Comparison of ENCODE assay signal across 8 mouse cellular contexts in the genomic region with DNA sequence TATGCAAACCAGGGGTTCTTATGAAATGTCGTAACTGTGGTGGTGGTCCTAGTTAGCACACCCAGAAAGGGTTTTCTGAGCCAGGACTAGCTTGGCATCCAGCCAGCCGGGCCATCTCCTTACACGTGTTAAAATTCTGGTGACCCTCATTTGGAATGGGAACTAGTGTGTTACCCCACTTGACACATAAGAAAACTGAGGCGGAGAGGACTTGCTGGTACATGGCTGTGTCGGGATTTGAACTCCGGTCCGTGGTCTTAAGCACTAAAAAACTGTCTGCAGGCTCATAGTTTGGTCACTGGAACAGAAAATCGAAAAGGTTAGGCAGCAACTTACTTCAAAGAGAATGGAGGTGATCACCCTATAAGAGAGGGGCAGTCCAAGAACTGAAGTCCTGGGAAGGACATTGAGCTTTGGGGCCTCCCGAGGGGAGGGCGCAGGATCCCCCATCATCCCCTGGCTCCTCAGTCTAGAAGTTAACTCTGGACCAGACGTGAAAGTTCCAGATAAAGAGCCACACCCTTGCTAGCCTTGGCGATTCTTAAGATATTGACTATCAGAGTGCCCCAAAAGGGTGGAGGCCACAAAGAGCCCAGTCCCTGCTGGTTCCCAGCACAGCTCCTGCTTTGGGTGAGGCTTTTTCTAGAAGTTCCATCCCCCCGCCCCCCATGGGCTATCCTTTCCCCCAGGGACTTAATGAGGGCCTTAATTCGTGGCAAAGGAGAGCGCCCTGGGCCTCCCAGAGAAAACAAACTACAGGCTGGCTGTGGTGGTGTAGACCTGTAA. TPM values are rescaled to one million over a fixed set of nuclear protein-coding genes. Genes with fewer than 3 reads are reported as not detected.
DNase-seq lines count a peak whose midpoint lies in the region; ATAC-seq and TF ChIP-seq lines count a peak whose summit lies in the region.

No protein-coding gene starts in this region.

- H3K27me3 ChIP-seq in kidney, embryonic 15.5 days, result peaks cover 30% of the 10 kb centered on the region
- H3K27me3 ChIP-seq in hindbrain, embryonic 12.5 days, result peaks cover 37% of the 10 kb centered on the region
- peaks cover 38% of the 10 kb centered on the region for H3K27me3 ChIP-seq in liver, embryonic 15.5 days
- peaks cover 7% of the 10 kb centered on the region for H3K27me3 ChIP-seq in small intestine, adult 2 months (ENCODE audit: control insufficient read depth, insufficient read depth, low read length)

- TF ChIP-seq POLR2A in small intestine, adult 2 months (IDR thresholded peaks at IDR 0.05; ENCODE audit: low read depth, low read length), result no peak

- no peak for DNase-seq in kidney, postnatal 36 days
- DNase-seq in adipocyte (ENCODE audit: low spot score), result peak; percentile 20
- no peak for DNase-seq in urinary bladder, postnatal 14 days (ENCODE audit: low spot score)

- TF ChIP-seq CTCF in small intestine, adult 2 months (IDR thresholded peaks at IDR 0.05; ENCODE audit: extremely low read depth, insufficient read length, insufficient replicate concordance, low read depth, low read length), result no peak

- peak overlapping the region; percentile 73 for H3K9ac ChIP-seq in kidney, embryonic 15.5 days
- peak overlapping the region; percentile 57; the same call in 1 of the 2 replicates for H3K9ac ChIP-seq in hindbrain, embryonic 12.5 days
- H3K9ac ChIP-seq in liver, embryonic 15.5 days, result peak overlapping the region; percentile 93

- no peak; the same call in 1 of the 2 replicates for ATAC-seq in kidney, embryonic 15.5 days (replicated peaks; ENCODE audit: low FRiP score)
- ATAC-seq in erythroblast, adult 5-6 weeks (replicated peaks; ENCODE audit: low FRiP score, poor library complexity, severe bottlenecking), result peak; percentile 57
- no peak for ATAC-seq in hindbrain, embryonic 12.5 days (ENCODE audit: low FRiP score)
- ATAC-seq in liver, embryonic 15.5 days (ENCODE audit: insufficient read depth), result peak; percentile 78

- 52% methylated on average over 15 of the region's 15 CpGs for WGBS in kidney, embryonic 15.5 days
- WGBS in hindbrain, embryonic 12.5 days, result 58% methylated on average over 15 of the region's 15 CpGs
- WGBS in liver, embryonic 15.5 days (ENCODE audit: insufficient replicate concordance), result 16% methylated on average over 15 of the region's 15 CpGs
- 33% methylated on average over 15 of the region's 15 CpGs for WGBS in small intestine, adult 2 months

- peak overlapping the region; percentile 52 for H3K4me3 ChIP-seq in kidney, embryonic 15.5 days (replicated peaks)
- H3K4me3 ChIP-seq in hindbrain, embryonic 12.5 days, result peak overlapping the region; percentile 41
- H3K4me3 ChIP-seq in liver, embryonic 15.5 days (replicated peaks), result peak overlapping the region; percentile 80
- H3K4me3 ChIP-seq in small intestine, adult 2 months (ENCODE audit: low read depth, low read length), result peak overlapping the region; percentile 80

- H3K4me1 ChIP-seq in kidney, embryonic 15.5 days, result peaks cover 21% of the 10 kb centered on the region
- H3K4me1 ChIP-seq in hindbrain, embryonic 12.5 days, result peaks cover 10% of the 10 kb centered on the region; the same call in 1 of the 2 replicates
- H3K4me1 ChIP-seq in liver, embryonic 15.5 days (replicated peaks), result peaks cover 64% of the 10 kb centered on the region
- H3K4me1 ChIP-seq in small intestine, adult 2 months (ENCODE audit: control insufficient read depth, insufficient read depth, insufficient read length, low read length), result peaks cover 21% of the 10 kb centered on the region

- H3K27ac ChIP-seq in kidney, embryonic 15.5 days, result 0 out of 2 replicates have a peak overlapping the region, but pooled peaks have one; percentile 49
- H3K27ac ChIP-seq in hindbrain, embryonic 12.5 days, result no peak overlapping the region
- H3K27ac ChIP-seq in liver, embryonic 15.5 days (replicated peaks), result peak overlapping the region; percentile 97
- 0 out of 2 replicates have a peak overlapping the region, but pooled peaks have one; percentile 41 for H3K27ac ChIP-seq in small intestine, adult 2 months (ENCODE audit: insufficient read depth, low read depth, low read length)

- H3K4me2 ChIP-seq in kidney, embryonic 15.5 days, result peak overlapping the region; percentile 90
- H3K4me2 ChIP-seq in hindbrain, embryonic 12.5 days (replicated peaks), result peak overlapping the region; percentile 90
- peak overlapping the region; percentile 77 for H3K4me2 ChIP-seq in liver, embryonic 15.5 days

- H3K9me3 ChIP-seq in kidney, embryonic 15.5 days (replicated peaks), result no peaks in the 10 kb centered on the region
- no peaks in the 10 kb centered on the region for H3K9me3 ChIP-seq in hindbrain, embryonic 12.5 days (replicated peaks)
- H3K9me3 ChIP-seq in liver, embryonic 15.5 days (replicated peaks), result no peaks in the 10 kb centered on the region

- no peaks in the 10 kb centered on the region for H3K36me3 ChIP-seq in kidney, embryonic 15.5 days
- no peaks in the 10 kb centered on the region for H3K36me3 ChIP-seq in hindbrain, embryonic 12.5 days
- peaks cover 37% of the 10 kb centered on the region for H3K36me3 ChIP-seq in liver, embryonic 15.5 days (replicated peaks)
- H3K36me3 ChIP-seq in small intestine, adult 2 months (ENCODE audit: control insufficient read depth, insufficient read depth, low read length), result no peaks in the 10 kb centered on the region

RNA-seq across cellular contexts. Expression of a gene that starts 0.8 kb away (rescaled TPM):
- 44.5 and 57.4 TPM in 2 replicates for polyA plus RNA-seq in kidney, embryonic 15.5 days (2015; fragmentation: Nextera tagmentation; extraction: Ambion mirVana)
- total RNA-seq in erythroblast, adult 5-6 weeks (2015; ENCODE audit: low replicate concordance), result 379 and 403 TPM in 2 replicates
- total RNA-seq in erythroblast, adult 5-6 weeks (2017; ENCODE audit: low replicate concordance), result 431 and 604 TPM in 2 replicates
- polyA plus RNA-seq in hindbrain, embryonic 12.5 days (2016; fragmentation: Nextera tagmentation; extraction: Ambion mirVana), result 26.6 and 27.3 TPM in 2 replicates
- polyA plus RNA-seq in liver, embryonic 15.5 days (2015; fragmentation: Nextera tagmentation; extraction: Ambion mirVana), result 920 and 1,009 TPM in 2 replicates
- 79.1 and 142 TPM in 2 replicates for polyA plus RNA-seq in small intestine, adult 2 months (2012; rRNA removed)

RNA-seq across cellular contexts. Expression of a gene that starts 1.1 kb away (rescaled TPM):
- polyA plus RNA-seq in kidney, embryonic 15.5 days (2015; fragmentation: Nextera tagmentation; extraction: Ambion mirVana), result 0.27 and 0.39 TPM in 2 replicates
- 0.42 TPM in 1 of 2 replicates, not detected in the other for total RNA-seq in erythroblast, adult 5-6 weeks (2015; ENCODE audit: low replicate concordance)
- 0.17 and 0.28 TPM in 2 replicates for total RNA-seq in erythroblast, adult 5-6 weeks (2017; ENCODE audit: low replicate concordance)
- 0.90 and 1.1 TPM in 2 replicates for polyA plus RNA-seq in hindbrain, embryonic 12.5 days (2016; fragmentation: Nextera tagmentation; extraction: Ambion mirVana)
- 0.06 and 0.09 TPM in 2 replicates for polyA plus RNA-seq in liver, embryonic 15.5 days (2015; fragmentation: Nextera tagmentation; extraction: Ambion mirVana)
- 0.19 and 0.28 TPM in 2 replicates for polyA plus RNA-seq in small intestine, adult 2 months (2012; rRNA removed)

RNA-seq across cellular contexts. Expression of a gene that starts 25.0 kb away (rescaled TPM):
- 30.3 and 32.0 TPM in 2 replicates for polyA plus RNA-seq in kidney, embryonic 15.5 days (2015; fragmentation: Nextera tagmentation; extraction: Ambion mirVana)
- 31.8 and 57.3 TPM in 2 replicates for total RNA-seq in erythroblast, adult 5-6 weeks (2015; ENCODE audit: low replicate concordance)
- total RNA-seq in erythroblast, adult 5-6 weeks (2017; ENCODE audit: low replicate concordance), result 56.2 and 61.8 TPM in 2 replicates
- 20.8 and 22.3 TPM in 2 replicates for polyA plus RNA-seq in hindbrain, embryonic 12.5 days (2016; fragmentation: Nextera tagmentation; extraction: Ambion mirVana)
- 35.6 and 38.9 TPM in 2 replicates for polyA plus RNA-seq in liver, embryonic 15.5 days (2015; fragmentation: Nextera tagmentation; extraction: Ambion mirVana)
- polyA plus RNA-seq in small intestine, adult 2 months (2012; rRNA removed), result 5.3 and 12.8 TPM in 2 replicates

RNA-seq across cellular contexts. Expression of a gene that starts 38.1 kb away (rescaled TPM):
- polyA plus RNA-seq in kidney, embryonic 15.5 days (2015; fragmentation: Nextera tagmentation; extraction: Ambion mirVana), result 40.5 and 41.0 TPM in 2 replicates
- 26.5 and 34.1 TPM in 2 replicates for total RNA-seq in erythroblast, adult 5-6 weeks (2015; ENCODE audit: low replicate concordance)
- 26.2 and 30.5 TPM in 2 replicates for total RNA-seq in erythroblast, adult 5-6 weeks (2017; ENCODE audit: low replicate concordance)
- polyA plus RNA-seq in hindbrain, embryonic 12.5 days (2016; fragmentation: Nextera tagmentation; extraction: Ambion mirVana), result 17.5 TPM in 2 replicates
- polyA plus RNA-seq in liver, embryonic 15.5 days (2015; fragmentation: Nextera tagmentation; extraction: Ambion mirVana), result 28.2 and 29.6 TPM in 2 replicates
- polyA plus RNA-seq in small intestine, adult 2 months (2012; rRNA removed), result 47.2 and 156 TPM in 2 replicates

RNA-seq across cellular contexts. Expression of a gene that starts 50.5 kb away (rescaled TPM):
- 4.0 and 4.8 TPM in 2 replicates for polyA plus RNA-seq in kidney, embryonic 15.5 days (2015; fragmentation: Nextera tagmentation; extraction: Ambion mirVana)
- total RNA-seq in erythroblast, adult 5-6 weeks (2015; ENCODE audit: low replicate concordance), result not detected in 2 replicates
- total RNA-seq in erythroblast, adult 5-6 weeks (2017; ENCODE audit: low replicate concordance), result 0.28 and 0.43 TPM in 2 replicates
- 2.5 and 3.5 TPM in 2 replicates for polyA plus RNA-seq in hindbrain, embryonic 12.5 days (2016; fragmentation: Nextera tagmentation; extraction: Ambion mirVana)
- polyA plus RNA-seq in liver, embryonic 15.5 days (2015; fragmentation: Nextera tagmentation; extraction: Ambion mirVana), result 0.67 and 0.75 TPM in 2 replicates
- 0.37 and 0.68 TPM in 2 replicates for polyA plus RNA-seq in small intestine, adult 2 months (2012; rRNA removed)

Comparison
In these comparisons a context has a peak if more than half of its experiments do, and no peak if none do; other contexts are left out.
1. ATAC-seq: peak in erythroblast, adult 5-6 weeks (single experiment) and liver, embryonic 15.5 days (single experiment); none in kidney, embryonic 15.5 days (single experiment) and hindbrain, embryonic 12.5 days (single experiment).
2. Peak in every context shown above with its lines, with median percentiles within 50 percentile points of each other: H3K4me2 ChIP-seq, H3K4me3 ChIP-seq and H3K9ac ChIP-seq.